Mouse (Mus musculus) hindbrain, embryonic 12.5 days (tissue): Measurements from ENCODE around the gene Sorcs1. TPM values are rescaled to one million over a fixed set of nuclear protein-coding genes. Genes with fewer than 3 reads are reported as not detected.

ENCODE experiments used
- ATAC-seq: fragments of 200-750 bp; cut with Nextera tagmentation; 2 replicates; pipeline ENCODE4 v1.8.0; 2017; ENCODE audit warnings: moderate TSS enrichment; ENCODE audit not compliant: low FRiP score
- H3K27ac ChIP-seq: fragments of 300-500 bp; sonication (generic); 2 replicates; pipeline ENCODE4 v1.5.1; 2016; ENCODE audit warnings: mild to moderate bottlenecking
- H3K27me3 ChIP-seq: fragments of 300-500 bp; sonication (generic); 2 replicates; pipeline ENCODE4 v1.6.1; 2016; ENCODE audit warnings: mild to moderate bottlenecking
- H3K36me3 ChIP-seq: fragments of 300-500 bp; sonication (generic); 2 replicates; pipeline ENCODE4 v1.6.1; 2016; ENCODE audit warnings: mild to moderate bottlenecking
- H3K4me1 ChIP-seq: fragments of 300-500 bp; sonication (generic); 2 replicates; pipeline ENCODE4 v1.6.1; 2016
- H3K4me2 ChIP-seq: fragments of 300-500 bp; sonication (generic); replicated peaks from 2 replicates; pipeline ENCODE4 v1.6.1; 2016; ENCODE audit warnings: mild to moderate bottlenecking
- H3K4me3 ChIP-seq: fragments of 300-500 bp; sonication (generic); 2 replicates; pipeline ENCODE4 v1.5.1; 2016; ENCODE audit warnings: mild to moderate bottlenecking
- H3K9ac ChIP-seq: fragments of 300-500 bp; sonication (generic); 2 replicates; pipeline ENCODE4 v1.6.1; 2016; ENCODE audit warnings: mild to moderate bottlenecking, moderate library complexity
- H3K9me3 ChIP-seq: fragments of 300-500 bp; sonication (generic); replicated peaks from 2 replicates; pipeline ENCODE4 v1.6.1; 2016; ENCODE audit warnings: mild to moderate bottlenecking
- WGBS: fragments of 180-500 bp; shearing (Covaris S2); methylation state at CpG from one replicate; pipeline ENCODE4 v1.1.7; 2016; 5-methylcytosine and 5-hydroxymethylcytosine counted together
- microRNA-seq: library from miRNA; unstranded; fragments of <30 nt; microRNA quantifications from one replicate; pipeline ENCODE4, GENCODE M21; 2017
- polyA plus RNA-seq: library from polyadenylated mRNA; unstranded; fragments of >200 nt; fragmentation: Nextera tagmentation; extraction: Ambion mirVana; gene quantifications from 2 replicates; pipeline ENCODE4 v1.2.1, GENCODE M21; 2016

The Sorcs1 gene
- polyA plus RNA-seq, 1 experiment from 2014 or later, result 11.4 TPM

GRCm38 (mm10) chr19:50178851-50179250 is 499.6 kb downstream of the Sorcs1 start:
- no peaks in the 10 kb centered on the region for H3K9me3 ChIP-seq
- no peak overlapping the region for H3K27ac ChIP-seq
- H3K27me3 ChIP-seq, result no peaks in the 10 kb centered on the region
- H3K4me1 ChIP-seq, result no peaks in the 10 kb centered on the region
- H3K36me3 ChIP-seq, result no peaks in the 10 kb centered on the region
- no peak for ATAC-seq
- H3K9ac ChIP-seq, result no peak overlapping the region
- WGBS, result 77% methylated on average over 4 of the region's 4 CpGs
- H3K4me3 ChIP-seq, result no peak overlapping the region
- H3K4me2 ChIP-seq, result no peak overlapping the region

GRCm38 (mm10) chr19:50178151-50178550 is 500.3 kb downstream of the Sorcs1 start:
- H3K4me3 ChIP-seq, result no peak overlapping the region
- 90% methylated on average over 4 of the region's 4 CpGs for WGBS
- H3K4me1 ChIP-seq, result no peaks in the 10 kb centered on the region
- H3K36me3 ChIP-seq, result no peaks in the 10 kb centered on the region
- no peak overlapping the region for H3K4me2 ChIP-seq
- no peak overlapping the region for H3K27ac ChIP-seq
- H3K27me3 ChIP-seq, result no peaks in the 10 kb centered on the region
- no peak overlapping the region for H3K9ac ChIP-seq
- ATAC-seq, result no peak
- no peaks in the 10 kb centered on the region for H3K9me3 ChIP-seq

- 73% methylated on average over 4 of the region's 4 CpGs for WGBS
- Histone ChIP-seq H3K4me2 (no peak overlapping the region), H3K4me1 (no peaks in the 10 kb centered on the region), H3K27me3 (no peaks in the 10 kb centered on the region), H3K9ac (no peak overlapping the region), H3K9me3 (no peaks in the 10 kb centered on the region), H3K4me3 (no peak overlapping the region), H3K27ac (no peak overlapping the region), H3K36me3 (no peaks in the 10 kb centered on the region)
- ATAC-seq, result no peak
Measured at GRCm38 (mm10) chr19:50171849-50172248, 506.6 kb downstream of the Sorcs1 start.

- Histone ChIP-seq H3K9ac (no peak overlapping the region), H3K4me1 (peaks cover 3% of the 10 kb centered on the region; the same call in 1 of the 2 replicates), H3K27me3 (no peaks in the 10 kb centered on the region), H3K9me3 (no peaks in the 10 kb centered on the region), H3K4me3 (no peak overlapping the region), H3K36me3 (no peaks in the 10 kb centered on the region), H3K4me2 (no peak overlapping the region), H3K27ac (no peak overlapping the region)
- ATAC-seq, result no peak
- 76% methylated on average over 6 of the region's 6 CpGs for WGBS
Measured at GRCm38 (mm10) chr19:50151111-50151510, 527.3 kb downstream of the Sorcs1 start.

- WGBS, result 44% methylated on average over 3 of the region's 3 CpGs
Measured at GRCm38 (mm10) chr19:50145919-50146318, 532.5 kb downstream of the Sorcs1 start.

GRCm38 (mm10) chr19:50141853-50142252 is 536.6 kb downstream of the Sorcs1 start:
- Histone ChIP-seq H3K4me1 (peaks cover 3% of the 10 kb centered on the region; the same call in 1 of the 2 replicates), H3K27me3 (no peaks in the 10 kb centered on the region), H3K4me2 (no peak overlapping the region), H3K27ac (no peak overlapping the region), H3K4me3 (no peak overlapping the region), H3K9ac (no peak overlapping the region), H3K36me3 (no peaks in the 10 kb centered on the region), H3K9me3 (no peaks in the 10 kb centered on the region)
- WGBS, result 73% methylated on average over 8 of the region's 8 CpGs
- ATAC-seq, result no peak

More at GRCm38 (mm10) chr19:50145919-50146318, 532.5 kb downstream of the Sorcs1 start:
- Histone ChIP-seq H3K4me3 (no peak overlapping the region), H3K4me2 (no peak overlapping the region), H3K4me1 (peaks cover 3% of the 10 kb centered on the region; the same call in 1 of the 2 replicates), H3K27me3 (no peaks in the 10 kb centered on the region), H3K9ac (no peak overlapping the region), H3K27ac (no peak overlapping the region), H3K36me3 (no peaks in the 10 kb centered on the region), H3K9me3 (no peaks in the 10 kb centered on the region)
- no peak for ATAC-seq

- Histone ChIP-seq H3K4me1 (no peaks in the 10 kb centered on the region), H3K4me2 (no peak overlapping the region), H3K36me3 (no peaks in the 10 kb centered on the region), H3K27me3 (no peaks in the 10 kb centered on the region), H3K9me3 (no peaks in the 10 kb centered on the region), H3K4me3 (no peak overlapping the region), H3K27ac (no peak overlapping the region), H3K9ac (no peak overlapping the region)
- 78% methylated on average over 1 of the region's 1 CpGs for WGBS
- ATAC-seq, result no peak
Measured at GRCm38 (mm10) chr19:50134656-50135055, 543.8 kb downstream of the Sorcs1 start.

GRCm38 (mm10) chr19:50105842-50106585 is 572.4 kb downstream of the Sorcs1 start:
- WGBS, result 64% methylated on average over 4 of the region's 4 CpGs
- no peaks in the 10 kb centered on the region for H3K9me3 ChIP-seq
- no peak overlapping the region for H3K27ac ChIP-seq
- no peak for ATAC-seq
- H3K4me3 ChIP-seq, result no peak overlapping the region
- H3K36me3 ChIP-seq, result no peaks in the 10 kb centered on the region
- H3K27me3 ChIP-seq, result no peaks in the 10 kb centered on the region
- H3K9ac ChIP-seq, result no peak overlapping the region
- H3K4me1 ChIP-seq, result no peaks in the 10 kb centered on the region
- no peak overlapping the region for H3K4me2 ChIP-seq

Small RNA genes lying within 50 kb of the gene (microRNA-seq; reads per million reads assigned to microRNA genes)
- gene Gm27749, result not detected
